In the genomic region with DNA sequence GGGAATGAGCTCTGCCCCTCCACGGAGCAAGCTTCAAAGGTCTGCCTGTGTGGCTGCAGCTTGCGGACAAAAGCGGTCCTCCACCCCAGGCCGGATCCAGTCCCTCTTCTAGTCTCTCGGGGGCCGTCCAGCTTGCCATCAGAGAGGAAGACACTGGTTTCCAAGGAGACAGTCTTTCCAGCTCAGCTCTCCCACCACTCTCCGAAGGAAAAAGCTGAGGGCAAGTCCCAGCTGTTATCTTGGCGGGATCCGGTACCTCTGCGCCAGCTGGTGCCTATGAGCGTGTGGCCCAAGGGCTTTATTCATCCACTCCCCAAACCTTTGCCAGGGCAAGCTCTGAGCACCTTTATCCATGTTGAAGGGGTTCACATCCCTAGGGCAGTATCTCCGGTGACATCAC, we compare ENCODE assay signal across 30 mouse cellular contexts. TPM values are rescaled to one million over a fixed set of nuclear protein-coding genes. Genes with fewer than 3 reads are reported as not detected.
DNase-seq lines count a peak whose midpoint lies in the region; ATAC-seq lines count a peak whose summit lies in the region.
"Had no signal": no experiment of that assay in that cellular context is flagged by ENCODE, and none has a peak within 500 bp of the region (broad histone marks: within the 10 kb centered on the region; RNA-seq: fewer than 3 reads in every experiment).

No protein-coding gene starts in this region.

- no peak overlapping the region for H3K27ac ChIP-seq in forebrain, embryonic 14.5 days (ENCODE audit: low read depth, low read length)
- no peak overlapping the region for H3K27ac ChIP-seq in forebrain, embryonic 16.5 days (ENCODE audit: low read length)
- 0 out of 2 replicates have a peak overlapping the region, but pooled peaks have one; percentile 28 for H3K27ac ChIP-seq in midbrain, embryonic 10.5 days (replicated peaks)
- H3K27ac ChIP-seq in midbrain, embryonic 16.5 days (ENCODE audit: low read length): no peak overlapping the region
- no peak overlapping the region for H3K27ac ChIP-seq in midbrain, embryonic 13.5 days
- H3K27ac ChIP-seq in kidney, embryonic 14.5 days (ENCODE audit: low read depth, low read length): no peak overlapping the region
- H3K27ac ChIP-seq: embryonic facial prominence, embryonic 12.5 days; forebrain, embryonic 13.5 days; hindbrain, embryonic 15.5 days; liver, embryonic 13.5 days; stomach, postnatal 0 days had no signal

- no peaks in the 10 kb centered on the region for H3K36me3 ChIP-seq in forebrain, embryonic 14.5 days (ENCODE audit: control insufficient read depth, insufficient read depth, low read length)
- no peaks in the 10 kb centered on the region for H3K36me3 ChIP-seq in forebrain, embryonic 16.5 days (ENCODE audit: control insufficient read depth, insufficient read depth)
- H3K36me3 ChIP-seq in midbrain, embryonic 10.5 days: no peaks in the 10 kb centered on the region
- H3K36me3 ChIP-seq in midbrain, embryonic 16.5 days (ENCODE audit: control insufficient read depth, insufficient read depth, low read length): no peaks in the 10 kb centered on the region
- no peaks in the 10 kb centered on the region for H3K36me3 ChIP-seq in midbrain, embryonic 13.5 days
- H3K36me3 ChIP-seq in kidney, embryonic 14.5 days (ENCODE audit: control insufficient read depth, insufficient read depth, low read length): no peaks in the 10 kb centered on the region
- H3K36me3 ChIP-seq: embryonic facial prominence, embryonic 12.5 days; G1E; hindbrain, embryonic 15.5 days; liver, embryonic 13.5 days had no signal

- ATAC-seq in forebrain, embryonic 14.5 days: no peak
- no peak for ATAC-seq in forebrain, embryonic 16.5 days
- ATAC-seq in midbrain, embryonic 16.5 days: no peak
- 0 out of 2 replicates have a peak, but pooled peaks have one; percentile 37 for ATAC-seq in midbrain, embryonic 13.5 days
- ATAC-seq in kidney, embryonic 14.5 days (ENCODE audit: low FRiP score, low TSS enrichment): no peak
- ATAC-seq: forebrain, embryonic 13.5 days; intestine, embryonic 16.5 days; Patski had no signal

- H3K9me3 ChIP-seq in forebrain, embryonic 14.5 days (replicated peaks; ENCODE audit: control insufficient read depth, low read length): no peaks in the 10 kb centered on the region
- 0 out of 2 replicates have a peak, but pooled peaks cover 2% of the 10 kb centered on the region for H3K9me3 ChIP-seq in forebrain, embryonic 16.5 days (ENCODE audit: control insufficient read depth, low read length)
- H3K9me3 ChIP-seq in midbrain, embryonic 10.5 days (replicated peaks): 0 out of 2 replicates have a peak, but pooled peaks cover 4% of the 10 kb centered on the region
- no peaks in the 10 kb centered on the region for H3K9me3 ChIP-seq in midbrain, embryonic 16.5 days (replicated peaks; ENCODE audit: control insufficient read depth, low read length, poor library complexity, severe bottlenecking)
- H3K9me3 ChIP-seq in midbrain, embryonic 13.5 days: no peaks in the 10 kb centered on the region; the same call in 1 of the 2 replicates
- no peaks in the 10 kb centered on the region for H3K9me3 ChIP-seq in kidney, embryonic 14.5 days (ENCODE audit: control insufficient read depth, low read length)
- H3K9me3 ChIP-seq: embryonic facial prominence, embryonic 12.5 days; hindbrain, embryonic 15.5 days had no signal

- peak; percentile 14 for DNase-seq in forebrain, embryonic 14.5 days (ENCODE audit: low spot score)
- no peak for DNase-seq in midbrain, embryonic 10.5 days (ENCODE audit: low spot score)
- DNase-seq in neural tube, embryonic 10.5 days (ENCODE audit: extremely low spot score, low spot score): no peak
- DNase-seq: adrenal gland, postnatal 10 days; B cell, adult 2 months; cerebellum, adult 9-10 months; gastrocnemius, postnatal 10 days; kidney, adult 9 months; kidney, postnatal 4 days; liver, embryonic 13.5 days; lung, adult 2 months; lung, postnatal 14 days; right cerebral cortex, postnatal 14 days had no signal

- no peak overlapping the region for H3K4me2 ChIP-seq in forebrain, embryonic 14.5 days (ENCODE audit: low read length)
- H3K4me2 ChIP-seq in forebrain, embryonic 16.5 days (ENCODE audit: low read length): no peak overlapping the region
- H3K4me2 ChIP-seq in midbrain, embryonic 16.5 days (ENCODE audit: low read length): no peak overlapping the region
- no peak overlapping the region for H3K4me2 ChIP-seq in midbrain, embryonic 13.5 days (replicated peaks)
- H3K4me2 ChIP-seq in kidney, embryonic 14.5 days (replicated peaks; ENCODE audit: low read depth, low read length): no peak overlapping the region
- H3K4me2 ChIP-seq: embryonic facial prominence, embryonic 12.5 days; forebrain, embryonic 13.5 days; heart, embryonic 11.5 days; hindbrain, embryonic 15.5 days; liver, embryonic 13.5 days had no signal

- peaks cover 5% of the 10 kb centered on the region; the same call in 1 of the 2 replicates for H3K4me1 ChIP-seq in forebrain, embryonic 14.5 days (ENCODE audit: control insufficient read depth, insufficient read depth, low read length)
- peaks cover 6% of the 10 kb centered on the region for H3K4me1 ChIP-seq in forebrain, embryonic 16.5 days (replicated peaks; ENCODE audit: control insufficient read depth, insufficient read depth, low read length)
- peaks cover 15% of the 10 kb centered on the region for H3K4me1 ChIP-seq in midbrain, embryonic 10.5 days
- H3K4me1 ChIP-seq in midbrain, embryonic 16.5 days (ENCODE audit: control insufficient read depth, insufficient read depth, low read length): no peaks in the 10 kb centered on the region; the same call in 1 of the 2 replicates
- H3K4me1 ChIP-seq in midbrain, embryonic 13.5 days (replicated peaks): peaks cover 13% of the 10 kb centered on the region
- H3K4me1 ChIP-seq in kidney, embryonic 14.5 days (ENCODE audit: control insufficient read depth, insufficient read depth, low read length): 0 out of 2 replicates have a peak, but pooled peaks cover 6% of the 10 kb centered on the region
- H3K4me1 ChIP-seq: liver, embryonic 13.5 days had no signal

- H3K9ac ChIP-seq in forebrain, embryonic 14.5 days (ENCODE audit: low read length): no peak overlapping the region
- no peak overlapping the region for H3K9ac ChIP-seq in forebrain, embryonic 16.5 days (replicated peaks; ENCODE audit: low read depth, low read length)
- H3K9ac ChIP-seq in midbrain, embryonic 16.5 days (ENCODE audit: low read depth, low read length): no peak overlapping the region
- no peak overlapping the region for H3K9ac ChIP-seq in midbrain, embryonic 13.5 days (replicated peaks)
- H3K9ac ChIP-seq in kidney, embryonic 14.5 days (ENCODE audit: low read depth, low read length): no peak overlapping the region
- H3K9ac ChIP-seq: embryonic facial prominence, embryonic 12.5 days; forebrain, embryonic 13.5 days; hindbrain, embryonic 15.5 days; liver, embryonic 13.5 days had no signal

- H3K4me3 ChIP-seq in forebrain, embryonic 14.5 days (ENCODE audit: low read depth, low read length): no peak overlapping the region
- no peak overlapping the region for H3K4me3 ChIP-seq in forebrain, embryonic 16.5 days (replicated peaks; ENCODE audit: low read length)
- no peak overlapping the region for H3K4me3 ChIP-seq in midbrain, embryonic 10.5 days
- H3K4me3 ChIP-seq in midbrain, embryonic 16.5 days (ENCODE audit: low read depth, low read length): no peak overlapping the region
- no peak overlapping the region for H3K4me3 ChIP-seq in midbrain, embryonic 13.5 days (replicated peaks)
- H3K4me3 ChIP-seq in kidney, embryonic 14.5 days (ENCODE audit: low read length): no peak overlapping the region
- H3K4me3 ChIP-seq: embryonic facial prominence, embryonic 12.5 days; forebrain, embryonic 13.5 days; hindbrain, embryonic 15.5 days; liver, embryonic 13.5 days had no signal

- WGBS in forebrain, embryonic 14.5 days: 72% methylated on average over 12 of the region's 12 CpGs
- 69% methylated on average over 12 of the region's 12 CpGs for WGBS in forebrain, embryonic 16.5 days
- WGBS in midbrain, embryonic 10.5 days: 72% methylated on average over 12 of the region's 12 CpGs
- WGBS in midbrain, embryonic 16.5 days: 48% methylated on average over 12 of the region's 12 CpGs
- WGBS in midbrain, embryonic 13.5 days: 44% methylated on average over 12 of the region's 12 CpGs
- WGBS in kidney, embryonic 14.5 days: 73% methylated on average over 12 of the region's 12 CpGs

- peaks cover 18% of the 10 kb centered on the region for H3K27me3 ChIP-seq in forebrain, embryonic 14.5 days (replicated peaks; ENCODE audit: control insufficient read depth, insufficient read depth, low read length)
- H3K27me3 ChIP-seq in forebrain, embryonic 16.5 days (replicated peaks; ENCODE audit: control insufficient read depth, insufficient read depth, low read length): peaks cover 12% of the 10 kb centered on the region
- H3K27me3 ChIP-seq in midbrain, embryonic 10.5 days (ENCODE audit: low read depth, poor library complexity, severe bottlenecking): peaks cover 25% of the 10 kb centered on the region
- H3K27me3 ChIP-seq in midbrain, embryonic 16.5 days (ENCODE audit: control insufficient read depth, insufficient read depth, low read depth, low read length): peaks cover 8% of the 10 kb centered on the region
- peaks cover 22% of the 10 kb centered on the region for H3K27me3 ChIP-seq in midbrain, embryonic 13.5 days
- H3K27me3 ChIP-seq in kidney, embryonic 14.5 days (ENCODE audit: control insufficient read depth, insufficient read depth, low read length): peaks cover 6% of the 10 kb centered on the region; the same call in 1 of the 2 replicates
- H3K27me3 ChIP-seq: CH12.LX had no signal

RNA-seq across cellular contexts. Expression of a gene that starts 1.2 kb away (rescaled TPM):
- polyA plus RNA-seq in forebrain, embryonic 14.5 days (2014; fragmentation: Nextera tagmentation; extraction: Ambion mirVana): not detected in 2 replicates
- polyA plus RNA-seq in forebrain, embryonic 16.5 days (2015; fragmentation: Nextera tagmentation; extraction: Ambion mirVana): not detected in 2 replicates
- not detected in 2 replicates for polyA plus RNA-seq in midbrain, embryonic 10.5 days (2016; fragmentation: Nextera tagmentation; extraction: Ambion mirVana)
- polyA plus RNA-seq in midbrain, embryonic 16.5 days (2015; fragmentation: Nextera tagmentation; extraction: Ambion mirVana): not detected in 2 replicates
- 0.34 TPM in 1 of 2 replicates, not detected in the other for polyA plus RNA-seq in midbrain, embryonic 13.5 days (2015; fragmentation: Nextera tagmentation; extraction: Ambion mirVana)
- polyA plus RNA-seq in kidney, embryonic 14.5 days (2014; fragmentation: Nextera tagmentation; extraction: Ambion mirVana): not detected in 2 replicates
- polyA plus RNA-seq: embryonic facial prominence, embryonic 12.5 days; forebrain, embryonic 13.5 days; G1E; heart, embryonic 11.5 days; heart, postnatal 0 days; hindbrain, embryonic 15.5 days; intestine, embryonic 16.5 days; liver, embryonic 13.5 days; lung, adult 2 months; Patski; stomach, postnatal 0 days had no signal

RNA-seq across cellular contexts. Expression of a gene that starts 52.2 kb away (rescaled TPM):
- not detected in 2 replicates for polyA plus RNA-seq in forebrain, embryonic 14.5 days (2014; fragmentation: Nextera tagmentation; extraction: Ambion mirVana)
- polyA plus RNA-seq in forebrain, embryonic 16.5 days (2015; fragmentation: Nextera tagmentation; extraction: Ambion mirVana): not detected in 2 replicates
- polyA plus RNA-seq in midbrain, embryonic 10.5 days (2016; fragmentation: Nextera tagmentation; extraction: Ambion mirVana): not detected in 2 replicates
- not detected in 2 replicates for polyA plus RNA-seq in midbrain, embryonic 16.5 days (2015; fragmentation: Nextera tagmentation; extraction: Ambion mirVana)
- polyA plus RNA-seq in midbrain, embryonic 13.5 days (2015; fragmentation: Nextera tagmentation; extraction: Ambion mirVana): not detected in 2 replicates
- polyA plus RNA-seq in kidney, embryonic 14.5 days (2014; fragmentation: Nextera tagmentation; extraction: Ambion mirVana): not detected in 2 replicates
- polyA plus RNA-seq: cortical plate, adult 2 months; embryonic facial prominence, embryonic 12.5 days; forebrain, embryonic 13.5 days; G1E; heart, embryonic 11.5 days; heart, postnatal 0 days; hindbrain, embryonic 15.5 days; intestine, embryonic 16.5 days; limb, embryonic 14.5 days; liver, embryonic 13.5 days; lung, adult 2 months; Patski; stomach, postnatal 0 days; urinary bladder, adult 2 months had no signal

RNA-seq across cellular contexts. Expression of a gene that starts 55.8 kb away (rescaled TPM):
- polyA plus RNA-seq in forebrain, embryonic 14.5 days (2014; fragmentation: Nextera tagmentation; extraction: Ambion mirVana): not detected in 2 replicates
- polyA plus RNA-seq in forebrain, embryonic 16.5 days (2015; fragmentation: Nextera tagmentation; extraction: Ambion mirVana): not detected in 2 replicates
- not detected in 2 replicates for polyA plus RNA-seq in midbrain, embryonic 10.5 days (2016; fragmentation: Nextera tagmentation; extraction: Ambion mirVana)
- polyA plus RNA-seq in midbrain, embryonic 16.5 days (2015; fragmentation: Nextera tagmentation; extraction: Ambion mirVana): not detected in 2 replicates
- polyA plus RNA-seq in midbrain, embryonic 13.5 days (2015; fragmentation: Nextera tagmentation; extraction: Ambion mirVana): not detected in 2 replicates
- polyA plus RNA-seq in kidney, embryonic 14.5 days (2014; fragmentation: Nextera tagmentation; extraction: Ambion mirVana): not detected in 2 replicates
- polyA plus RNA-seq: cortical plate, adult 2 months; embryonic facial prominence, embryonic 12.5 days; forebrain, embryonic 13.5 days; G1E; heart, embryonic 11.5 days; hindbrain, embryonic 15.5 days; intestine, embryonic 16.5 days; limb, embryonic 14.5 days; Patski; stomach, postnatal 0 days had no signal
